Mouse (Mus musculus): ENCODE measurements around the gene Tufm. TPM values are rescaled to one million over a fixed set of nuclear protein-coding genes. Genes with fewer than 3 reads are reported as not detected.

The Tufm gene
- polyA plus RNA-seq, 1 experiment from 2014 or later = 116 TPM

DNA sequence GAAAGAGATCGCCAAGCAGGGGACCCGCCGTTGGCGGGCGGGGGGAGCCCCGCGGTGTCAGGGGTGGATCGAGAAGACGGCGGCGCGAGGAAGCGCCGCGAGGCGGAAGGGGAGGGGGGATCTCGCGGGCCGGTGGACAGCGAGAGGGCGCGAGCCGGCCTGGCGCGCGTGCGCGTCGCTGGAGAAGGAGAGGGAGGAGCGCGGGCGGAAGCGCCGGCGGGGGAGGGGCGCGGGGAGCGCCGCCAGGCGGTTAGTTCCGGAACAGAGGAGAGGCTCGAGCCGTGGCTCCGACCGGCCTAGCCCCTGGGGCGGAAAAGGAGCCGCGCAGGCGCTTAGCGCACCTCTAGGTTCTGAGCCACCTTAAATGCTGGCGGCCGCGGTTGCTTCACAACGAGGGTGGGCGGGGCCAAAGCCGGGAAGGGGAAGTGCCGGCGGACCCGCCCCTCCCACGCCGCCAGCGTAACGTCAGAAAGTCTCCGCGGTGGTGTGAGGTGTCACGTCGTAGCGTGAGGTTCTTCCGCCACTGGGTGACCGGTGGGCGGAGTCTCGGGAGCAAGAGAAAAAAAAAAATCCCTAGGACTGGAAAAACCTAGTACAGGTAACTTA is 16.2 kb downstream of the Tufm start, which contains the start of gene Atxn2l:
TSS of gene Atxn2l (minus strand) at position 165 of the 606 bp plus-strand sequence.
- H3K4me1 ChIP-seq (replicated peaks; ENCODE audit: control insufficient read depth, insufficient read depth, low read length) = peaks cover 11% of the 10 kb centered on the region; the same call in 1 of the 2 replicates
- 1% methylated on average over 52 of the region's 72 CpGs for WGBS
- ATAC-seq (ENCODE audit: low FRiP score) = peak; percentile 89
- H3K27ac ChIP-seq = peak within 1 kb of the TSS; percentile 97
- no peaks in the 10 kb centered on the region for H3K9me3 ChIP-seq (ENCODE audit: control insufficient read depth, low read length)
- H3K4me2 ChIP-seq (replicated peaks) = peak within 1 kb of the TSS; percentile 71
- H3K27me3 ChIP-seq (ENCODE audit: control insufficient read depth, insufficient read depth, low read length) = no peaks in the 10 kb centered on the region
- H3K9ac ChIP-seq = peak within 1 kb of the TSS; percentile 91
- peak; percentile 99 for DNase-seq (ENCODE audit: low spot score)
- peaks cover 29% of the 10 kb centered on the region for H3K36me3 ChIP-seq (replicated peaks; ENCODE audit: control insufficient read depth, insufficient read depth)
- peak within 1 kb of the TSS; percentile 81 for H3K4me3 ChIP-seq (replicated peaks; ENCODE audit: low read length)

- Histone ChIP-seq H3K27me3 (ENCODE audit: control insufficient read depth, insufficient read depth, low read length) (no peaks in the 10 kb centered on the region), H3K36me3 (replicated peaks; ENCODE audit: control insufficient read depth, insufficient read depth) (peaks cover 14% of the 10 kb centered on the region), H3K4me3 (replicated peaks; ENCODE audit: low read length) (no peak overlapping the region), H3K4me1 (replicated peaks; ENCODE audit: control insufficient read depth, insufficient read depth, low read length) (peaks cover 11% of the 10 kb centered on the region; the same call in 1 of the 2 replicates), H3K27ac (no peak overlapping the region), H3K9ac (no peak overlapping the region), H3K9me3 (ENCODE audit: control insufficient read depth, low read length) (no peaks in the 10 kb centered on the region), H3K4me2 (replicated peaks) (no peak overlapping the region)
- no peak for DNase-seq (ENCODE audit: low spot score)
- WGBS = 77% methylated on average over 2 of the region's 2 CpGs
- no peak for ATAC-seq (ENCODE audit: low FRiP score)
Observed at GRCm38 (mm10) chr7:126504913-126505312, 17.8 kb downstream of the Tufm start.

GRCm38 (mm10) chr7:126507126-126507778 is 20.1 kb downstream of the Tufm start:
- Histone ChIP-seq H3K4me1 (replicated peaks; ENCODE audit: control insufficient read depth, insufficient read depth, low read length) (no peaks in the 10 kb centered on the region; the same call in 1 of the 2 replicates), H3K27ac (no peak overlapping the region), H3K4me3 (replicated peaks; ENCODE audit: low read length) (no peak overlapping the region), H3K36me3 (replicated peaks; ENCODE audit: control insufficient read depth, insufficient read depth) (no peaks in the 10 kb centered on the region), H3K9me3 (ENCODE audit: control insufficient read depth, low read length) (no peaks in the 10 kb centered on the region), H3K27me3 (ENCODE audit: control insufficient read depth, insufficient read depth, low read length) (no peaks in the 10 kb centered on the region), H3K9ac (no peak overlapping the region), H3K4me2 (replicated peaks) (no peak overlapping the region)
- ATAC-seq (ENCODE audit: low FRiP score) (no peak), DNase-seq (ENCODE audit: low spot score) (no peak)
- 87% methylated on average over 8 of the region's 8 CpGs for WGBS

DNA sequence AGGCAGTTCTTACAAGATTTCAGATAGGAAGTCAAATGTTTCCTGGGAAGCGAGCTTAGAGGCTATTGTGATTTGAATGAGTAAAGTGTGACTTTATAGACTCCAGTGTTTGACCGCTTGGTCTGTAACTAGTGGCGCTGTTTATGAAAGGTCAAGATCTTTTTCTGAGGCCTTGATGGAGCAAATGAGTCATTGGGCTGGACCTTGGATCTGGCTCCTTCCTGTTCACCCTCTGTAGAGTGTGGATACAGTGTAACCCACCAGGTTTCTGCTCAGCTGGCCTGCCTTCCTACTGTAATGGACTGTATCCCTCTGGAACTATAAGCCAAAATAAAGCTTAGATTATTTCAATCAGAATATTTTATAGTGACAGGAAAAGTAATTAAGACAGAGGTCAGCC is 24.1 kb downstream of the Tufm start:
- Histone ChIP-seq H3K9ac (no peak overlapping the region), H3K27me3 (ENCODE audit: control insufficient read depth, insufficient read depth, low read length) (no peaks in the 10 kb centered on the region), H3K27ac (no peak overlapping the region), H3K4me1 (replicated peaks; ENCODE audit: control insufficient read depth, insufficient read depth, low read length) (no peaks in the 10 kb centered on the region), H3K4me3 (replicated peaks; ENCODE audit: low read length) (no peak overlapping the region), H3K4me2 (replicated peaks) (no peak overlapping the region), H3K36me3 (replicated peaks; ENCODE audit: control insufficient read depth, insufficient read depth) (no peaks in the 10 kb centered on the region), H3K9me3 (ENCODE audit: control insufficient read depth, low read length) (no peaks in the 10 kb centered on the region)
- DNase-seq (ENCODE audit: low spot score) = no peak
- 80% methylated on average over 3 of the region's 3 CpGs for WGBS
- no peak for ATAC-seq (ENCODE audit: low FRiP score)

- ATAC-seq (ENCODE audit: low FRiP score) = no peak
- no peak overlapping the region for H3K9ac ChIP-seq
- 0 out of 2 replicates have a peak, but pooled peaks cover 3% of the 10 kb centered on the region for H3K27me3 ChIP-seq (ENCODE audit: control insufficient read depth, insufficient read depth, low read length)
- no peaks in the 10 kb centered on the region for H3K4me1 ChIP-seq (replicated peaks; ENCODE audit: control insufficient read depth, insufficient read depth, low read length)
- no peaks in the 10 kb centered on the region for H3K9me3 ChIP-seq (ENCODE audit: control insufficient read depth, low read length)
- no peak for DNase-seq (ENCODE audit: low spot score)
- H3K36me3 ChIP-seq (replicated peaks; ENCODE audit: control insufficient read depth, insufficient read depth) = no peaks in the 10 kb centered on the region
- no peak overlapping the region for H3K27ac ChIP-seq
- 79% methylated on average over 5 of the region's 5 CpGs for WGBS
- H3K4me2 ChIP-seq (replicated peaks) = no peak overlapping the region
- no peak overlapping the region for H3K4me3 ChIP-seq (replicated peaks; ENCODE audit: low read length)
Observed at GRCm38 (mm10) chr7:126518261-126518941, 31.2 kb downstream of the Tufm start.

- no peak overlapping the region for H3K27ac ChIP-seq
- H3K9me3 ChIP-seq (ENCODE audit: control insufficient read depth, low read length) = no peaks in the 10 kb centered on the region
- H3K27me3 ChIP-seq (ENCODE audit: control insufficient read depth, insufficient read depth, low read length) = 0 out of 2 replicates have a peak, but pooled peaks cover 3% of the 10 kb centered on the region
- no peak overlapping the region for H3K4me3 ChIP-seq (replicated peaks; ENCODE audit: low read length)
- no peak for DNase-seq (ENCODE audit: low spot score)
- ATAC-seq (ENCODE audit: low FRiP score) = no peak
- no peaks in the 10 kb centered on the region for H3K36me3 ChIP-seq (replicated peaks; ENCODE audit: control insufficient read depth, insufficient read depth)
- 70% methylated on average over 2 of the region's 2 CpGs for WGBS
- no peak overlapping the region for H3K9ac ChIP-seq
- no peak overlapping the region for H3K4me2 ChIP-seq (replicated peaks)
- no peaks in the 10 kb centered on the region for H3K4me1 ChIP-seq (replicated peaks; ENCODE audit: control insufficient read depth, insufficient read depth, low read length)
Observed at GRCm38 (mm10) chr7:126519513-126519912, 32.4 kb downstream of the Tufm start.

DNA sequence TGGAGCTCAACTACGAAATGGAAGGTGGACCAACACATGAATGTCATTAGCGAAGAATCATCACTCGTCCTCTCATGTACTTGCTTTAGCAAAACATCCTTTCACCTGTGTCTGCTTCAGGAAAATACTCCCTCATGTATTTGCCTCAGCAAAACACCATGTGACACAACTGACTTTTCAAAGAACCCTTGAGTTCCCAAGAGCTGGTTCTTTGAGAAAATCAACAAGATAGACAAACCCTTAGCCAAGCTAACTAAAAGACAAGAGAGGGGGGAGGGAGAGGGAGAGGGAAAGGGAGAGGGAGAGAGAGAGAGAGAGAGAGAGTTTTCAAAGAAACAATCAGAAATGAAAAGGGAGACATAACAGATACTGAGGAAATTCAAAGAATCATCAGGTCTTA is 36.2 kb downstream of the Tufm start:
- Histone ChIP-seq H3K36me3 (replicated peaks; ENCODE audit: control insufficient read depth, insufficient read depth) (no peaks in the 10 kb centered on the region), H3K9ac (no peak overlapping the region), H3K4me2 (replicated peaks) (no peak overlapping the region), H3K27me3 (ENCODE audit: control insufficient read depth, insufficient read depth, low read length) (0 out of 2 replicates have a peak, but pooled peaks cover 3% of the 10 kb centered on the region), H3K4me3 (replicated peaks; ENCODE audit: low read length) (no peak overlapping the region), H3K27ac (no peak overlapping the region), H3K9me3 (ENCODE audit: control insufficient read depth, low read length) (no peaks in the 10 kb centered on the region), H3K4me1 (replicated peaks; ENCODE audit: control insufficient read depth, insufficient read depth, low read length) (no peaks in the 10 kb centered on the region)
- 81% methylated on average over 3 of the region's 3 CpGs for WGBS
- ATAC-seq (ENCODE audit: low FRiP score) (no peak), DNase-seq (ENCODE audit: low spot score) (no peak)

DNA sequence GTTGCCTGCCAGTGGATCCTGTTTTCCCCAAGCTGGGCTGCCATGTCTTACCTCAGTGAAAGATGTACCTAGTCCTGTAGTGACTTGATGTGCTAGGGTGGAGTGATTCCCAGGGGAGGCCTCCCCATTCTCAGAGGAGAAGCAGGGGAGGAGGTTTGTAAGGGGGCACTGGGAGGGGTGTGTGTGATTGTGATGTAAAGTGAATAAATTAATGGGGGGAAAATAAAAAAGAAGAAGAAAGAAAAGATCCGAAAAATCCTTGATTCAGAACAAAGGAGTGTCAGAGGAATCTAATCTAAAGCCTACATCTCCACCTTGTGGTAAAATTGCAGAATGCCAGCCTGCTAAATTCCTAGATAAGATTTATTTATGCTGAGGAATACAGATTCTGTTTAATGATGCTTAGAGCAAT is 41.0 kb downstream of the Tufm start:
- no peak overlapping the region for H3K4me3 ChIP-seq (replicated peaks; ENCODE audit: low read length)
- peak overlapping the region; percentile 42; the same call in 1 of the 2 replicates for H3K9ac ChIP-seq
- H3K9me3 ChIP-seq (ENCODE audit: control insufficient read depth, low read length) = no peaks in the 10 kb centered on the region
- H3K4me1 ChIP-seq (replicated peaks; ENCODE audit: control insufficient read depth, insufficient read depth, low read length) = no peaks in the 10 kb centered on the region
- peak; percentile 92 for DNase-seq (ENCODE audit: low spot score)
- peak overlapping the region; percentile 61 for H3K27ac ChIP-seq
- peak; percentile 27; the same call in 1 of the 2 replicates for ATAC-seq (ENCODE audit: low FRiP score)
- H3K36me3 ChIP-seq (replicated peaks; ENCODE audit: control insufficient read depth, insufficient read depth) = no peaks in the 10 kb centered on the region
- no peaks in the 10 kb centered on the region for H3K27me3 ChIP-seq (ENCODE audit: control insufficient read depth, insufficient read depth, low read length)
- 0 out of 2 replicates have a peak overlapping the region, but pooled peaks have one; percentile 4 for H3K4me2 ChIP-seq (replicated peaks)
- 3% methylated on average over 1 of the region's 1 CpGs for WGBS

GRCm38 (mm10) chr7:126533434-126533833 is 46.3 kb downstream of the Tufm start:
- WGBS = 74% methylated on average over 1 of the region's 1 CpGs
- Histone ChIP-seq H3K4me3 (replicated peaks; ENCODE audit: low read length) (no peak overlapping the region), H3K9ac (no peak overlapping the region), H3K27ac (no peak overlapping the region), H3K27me3 (ENCODE audit: control insufficient read depth, insufficient read depth, low read length) (peaks cover 14% of the 10 kb centered on the region), H3K4me2 (replicated peaks) (no peak overlapping the region), H3K4me1 (replicated peaks; ENCODE audit: control insufficient read depth, insufficient read depth, low read length) (no peaks in the 10 kb centered on the region), H3K36me3 (replicated peaks; ENCODE audit: control insufficient read depth, insufficient read depth) (no peaks in the 10 kb centered on the region), H3K9me3 (ENCODE audit: control insufficient read depth, low read length) (no peaks in the 10 kb centered on the region)
- ATAC-seq (ENCODE audit: low FRiP score) = no peak
- no peak for DNase-seq (ENCODE audit: low spot score)
